Mouse (Mus musculus): Measurements from ENCODE around the gene Cep85l. TPM values are rescaled to one million over a fixed set of nuclear protein-coding genes. Genes with fewer than 3 reads are reported as not detected.
A peak's percentile ranks its signal among the peaks of the same experiment; 100 is the strongest.

The Cep85l gene
- total RNA-seq, 2 experiments from 2014 or later, result 45.6 to 62.4 TPM

DNA sequence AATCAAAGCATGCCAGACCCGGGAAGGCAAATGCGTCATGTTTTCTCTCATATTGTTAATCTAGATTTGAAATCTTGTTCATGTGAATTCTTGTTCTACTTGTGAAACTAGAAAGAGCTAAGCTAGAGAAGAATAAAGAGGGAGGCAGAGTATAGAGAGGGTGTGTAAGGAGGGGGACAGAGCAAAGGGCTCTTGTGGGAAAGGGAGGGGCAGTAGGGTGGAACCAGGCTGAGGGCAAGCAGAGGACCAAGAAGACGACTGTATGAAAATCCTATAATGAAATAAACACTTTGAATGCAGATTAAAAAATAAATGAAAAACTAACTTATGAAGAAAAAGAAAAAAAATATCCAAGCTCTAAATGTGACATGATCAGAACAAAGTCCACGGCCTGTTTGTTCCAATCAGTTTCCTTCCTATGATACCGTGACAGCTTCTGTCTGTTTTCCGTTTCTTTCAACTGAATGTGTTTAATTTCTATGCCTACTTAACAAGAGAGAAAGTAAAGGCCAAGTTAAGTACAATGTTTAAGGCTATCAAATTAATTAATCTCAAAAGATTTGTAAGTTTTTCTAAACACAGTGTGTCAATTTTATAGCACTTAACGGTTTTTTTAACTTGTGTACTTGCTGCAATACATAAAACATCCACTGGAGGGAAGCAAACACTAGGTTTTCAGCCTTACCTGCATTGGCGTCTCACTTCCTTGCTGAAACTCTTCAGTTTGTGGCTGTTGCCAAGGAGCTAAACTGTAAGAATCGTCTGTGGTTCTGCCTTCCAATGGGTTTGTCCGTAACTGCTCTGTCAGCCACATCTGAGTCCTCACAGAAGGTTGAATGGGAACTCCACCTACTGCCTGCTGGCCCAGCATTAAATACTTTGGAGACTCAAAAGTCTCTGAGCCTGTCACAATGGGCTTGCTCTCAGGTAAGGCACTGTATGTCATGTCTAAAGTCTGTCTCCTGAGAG lies 31.7 kb downstream of the Cep85l start:
- peak; percentile 29 for DNase-seq

GRCm38 (mm10) chr10:53346916-53347315 lies 32.8 kb downstream of the Cep85l start:
- no peak overlapping the region; the same call in 1 of the 2 replicates for H3K27ac ChIP-seq
- no peak overlapping the region; the same call in 1 of the 2 replicates for H3K4me3 ChIP-seq
- TF ChIP-seq CTCF (IDR thresholded peaks at IDR 0.05), result no peak
- DNase-seq, result no peak
- intact Hi-C loops (cut with DNase I), result loop anchor here (5.0 to 10.0 kb wide), 2 partner anchors 180 to 248 kb away; partner anchors contain the start of gene Asf1a

More for the DNA sequence above, 31.7 kb downstream of the Cep85l start:
- TF ChIP-seq CTCF (IDR thresholded peaks at IDR 0.05), result peak; percentile 88
- H3K27ac ChIP-seq, result peak overlapping the region; percentile 74
- peak overlapping the region; percentile 30 for H3K4me3 ChIP-seq
- intact Hi-C loops (cut with DNase I), result loop anchor here (1.0 to 10.0 kb wide), 3 partner anchors 163 to 247 kb away; partner anchors contain the start of gene Asf1a

DNA sequence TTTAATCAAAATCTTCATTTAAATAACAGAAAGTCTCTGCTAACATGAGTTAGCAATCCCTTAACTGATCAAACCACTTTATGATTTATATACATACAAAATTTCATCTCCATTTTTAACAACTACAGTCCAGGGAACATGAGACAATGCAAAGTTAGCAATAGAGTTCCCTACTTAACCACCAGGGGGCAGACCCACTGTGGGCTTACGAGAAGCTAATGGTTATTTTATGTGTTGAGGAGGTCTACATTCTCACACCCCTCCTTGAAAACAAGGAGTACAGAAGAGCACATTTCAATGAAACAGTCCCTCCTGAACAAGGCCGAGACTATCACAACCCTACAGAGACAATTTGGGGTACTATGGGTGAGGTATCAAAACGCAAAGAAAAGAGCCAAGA lies 33.2 kb downstream of the Cep85l start:
- peak; percentile 99; the same call in 1 of the 2 replicates for TF ChIP-seq CTCF (IDR thresholded peaks at IDR 0.05)
- DNase-seq, result peak; percentile 46
- Histone ChIP-seq H3K27ac (no peak overlapping the region), H3K4me3 (no peak overlapping the region; the same call in none of the 2 replicates)
- intact Hi-C loops (cut with DNase I), result loop anchor here (5.0 to 10.0 kb wide), 2 partner anchors 181 to 248 kb away; partner anchors contain the start of gene Asf1a

DNA sequence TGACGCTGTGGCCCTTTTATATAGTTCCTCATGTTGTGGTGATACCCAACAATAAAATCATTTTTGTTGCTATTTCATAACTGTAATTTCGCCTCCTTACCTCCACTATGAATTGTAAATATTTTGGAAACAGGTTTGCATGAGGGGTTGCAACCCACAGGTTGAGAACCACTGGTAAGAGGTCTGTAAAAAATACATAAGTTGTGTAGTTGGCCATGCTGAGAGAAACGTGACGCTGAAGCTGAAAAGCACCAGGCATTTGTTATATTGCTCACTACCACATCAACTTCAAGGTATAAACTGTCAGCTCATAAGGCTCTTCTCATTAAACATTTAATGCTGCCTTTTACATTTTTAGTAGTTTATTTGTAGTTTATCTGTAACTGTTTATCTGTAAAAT lies 34.2 kb downstream of the Cep85l start:
- intact Hi-C loops (cut with DNase I), result loop anchor here (5.0 to 10.0 kb wide), 2 partner anchors 182 to 249 kb away; partner anchors contain the start of gene Asf1a
- TF ChIP-seq CTCF (IDR thresholded peaks at IDR 0.05), result no peak
- DNase-seq, result no peak
- Histone ChIP-seq H3K4me3 (no peak overlapping the region), H3K27ac (peak overlapping the region; percentile 41; the same call in 1 of the 2 replicates)

DNA sequence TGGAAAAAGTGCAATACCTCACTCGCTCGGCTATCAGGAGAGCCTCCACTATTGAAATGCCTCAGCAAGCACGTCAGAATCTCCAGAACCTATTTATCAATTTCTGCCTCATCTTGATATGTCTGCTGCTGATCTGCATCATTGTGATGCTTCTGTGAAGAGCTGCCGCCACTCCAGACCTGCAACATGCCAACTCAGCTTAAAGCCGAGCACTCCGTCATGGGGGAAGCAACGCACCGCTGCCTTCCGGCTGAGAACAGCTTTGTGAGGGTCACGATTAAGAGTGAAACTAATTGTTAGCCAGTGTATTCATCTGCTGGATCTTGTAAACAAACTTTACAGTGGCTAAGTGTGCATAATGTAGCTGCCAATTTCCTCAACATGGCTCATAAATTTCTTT lies 35.9 kb downstream of the Cep85l start:
- DNase-seq, result no peak
- Histone ChIP-seq H3K27ac (peak overlapping the region; percentile 9; the same call in 1 of the 2 replicates), H3K4me3 (peak overlapping the region; percentile 44)
- intact Hi-C loops (cut with DNase I), result loop anchor here (10.0 kb wide), 1 partner anchor 251 kb away; the partner anchor contains the start of gene Asf1a
- no peak for TF ChIP-seq CTCF (IDR thresholded peaks at IDR 0.05)

DNA sequence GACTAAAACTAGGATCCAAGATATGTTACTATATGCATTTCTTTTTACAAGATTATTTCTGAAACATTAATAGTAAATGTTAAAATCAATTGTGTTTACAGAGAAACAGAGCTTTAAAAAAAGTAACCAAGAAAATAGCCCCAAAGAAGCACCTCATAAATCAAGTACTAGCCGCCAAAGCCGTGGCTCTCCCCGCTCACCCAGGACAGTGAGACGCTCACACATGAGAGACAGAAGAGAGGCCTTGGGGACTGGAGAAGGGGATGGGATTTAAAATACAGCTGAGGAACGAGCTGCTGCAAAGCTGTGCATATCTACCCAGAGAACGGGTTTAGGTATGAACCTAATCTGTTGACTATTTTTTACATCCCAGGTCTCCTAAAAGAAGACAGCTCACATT lies 36.4 kb downstream of the Cep85l start:
- TF ChIP-seq CTCF (IDR thresholded peaks at IDR 0.05), result no peak
- no peak for DNase-seq
- H3K4me3 ChIP-seq, result peak overlapping the region; percentile 44; the same call in 1 of the 2 replicates
- intact Hi-C loops (cut with DNase I), result loop anchor here (10.0 kb wide), 1 partner anchor 251 kb away; the partner anchor contains the start of gene Asf1a
- peak overlapping the region; percentile 9; the same call in 1 of the 2 replicates for H3K27ac ChIP-seq

GRCm38 (mm10) chr10:53342166-53342728 lies 37.5 kb downstream of the Cep85l start:
- Histone ChIP-seq H3K4me3 (no peak overlapping the region), H3K27ac (peak overlapping the region; percentile 20; the same call in 1 of the 2 replicates)
- no peak for DNase-seq
- intact Hi-C loops (cut with DNase I), result loop anchor here (10.0 kb wide), 1 partner anchor 253 kb away; the partner anchor contains the start of gene Asf1a
- no peak for TF ChIP-seq CTCF (IDR thresholded peaks at IDR 0.05)

DNA sequence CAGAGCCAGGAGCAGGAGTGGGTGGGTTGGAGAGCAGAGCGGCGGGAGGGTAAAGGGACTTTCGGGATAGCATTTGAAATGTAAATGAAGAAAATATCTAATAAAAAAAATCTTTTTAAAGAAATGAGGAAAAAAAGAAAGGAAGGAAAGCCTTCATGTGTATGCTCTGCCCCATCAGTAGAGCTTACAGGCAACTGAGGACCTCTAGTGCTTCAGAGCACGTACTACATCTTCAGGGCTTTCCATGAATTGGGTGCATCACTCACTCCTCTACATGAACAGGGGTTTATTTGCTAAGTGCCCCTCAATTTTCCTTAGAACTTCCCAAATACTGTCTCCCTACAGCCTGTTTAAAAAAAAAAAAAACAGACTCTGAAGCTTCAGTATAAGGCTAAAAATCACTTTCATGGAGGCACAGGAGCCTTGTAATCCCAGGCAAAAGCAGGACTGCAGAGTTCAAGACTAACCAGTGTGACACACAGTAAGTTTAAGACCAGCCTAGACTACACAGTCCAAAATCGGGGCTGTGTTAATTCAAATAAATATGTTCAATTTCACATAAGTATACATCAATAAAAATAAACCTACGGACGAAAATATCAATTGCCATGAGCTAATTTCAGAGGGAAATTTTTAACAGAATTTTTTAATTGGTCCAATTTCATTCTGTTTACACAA lies 38.3 kb downstream of the Cep85l start:
- Histone ChIP-seq H3K4me3 (no peak overlapping the region), H3K27ac (no peak overlapping the region; the same call in 1 of the 2 replicates)
- DNase-seq, result no peak
- intact Hi-C loops (cut with DNase I), result loop anchor here (2.0 to 10.0 kb wide), 2 partner anchors 227 to 253 kb away; partner anchors contain the start of gene Asf1a
- peak; percentile 75 for TF ChIP-seq CTCF (IDR thresholded peaks at IDR 0.05)

DNA sequence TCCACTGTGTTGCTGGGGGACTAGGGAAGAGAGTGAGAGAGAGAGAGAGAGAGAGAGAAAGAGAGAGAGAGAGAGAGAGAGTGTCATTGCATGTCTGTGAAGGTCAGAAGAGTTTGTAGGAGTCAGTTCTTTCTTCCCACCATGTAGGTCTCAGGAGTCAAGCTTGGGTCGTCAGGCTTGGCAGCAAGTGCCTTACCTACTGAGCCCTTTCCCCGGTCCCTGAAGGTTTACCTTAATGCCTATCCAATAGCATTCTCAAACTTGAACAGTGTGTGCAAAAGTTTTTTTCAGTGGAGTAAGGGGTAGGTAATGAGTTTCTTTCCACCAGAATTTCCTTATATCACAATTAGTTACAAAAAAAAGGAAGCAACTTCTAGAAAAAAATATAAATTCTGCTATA lies 40.7 kb downstream of the Cep85l start:
- intact Hi-C loops (cut with DNase I), result no loop called here
- H3K4me3 ChIP-seq, result peak overlapping the region; percentile 17; the same call in 1 of the 2 replicates
- peak overlapping the region; percentile 24; the same call in 1 of the 2 replicates for H3K27ac ChIP-seq
- no peak for DNase-seq
- no peak for TF ChIP-seq CTCF (IDR thresholded peaks at IDR 0.05)

DNA sequence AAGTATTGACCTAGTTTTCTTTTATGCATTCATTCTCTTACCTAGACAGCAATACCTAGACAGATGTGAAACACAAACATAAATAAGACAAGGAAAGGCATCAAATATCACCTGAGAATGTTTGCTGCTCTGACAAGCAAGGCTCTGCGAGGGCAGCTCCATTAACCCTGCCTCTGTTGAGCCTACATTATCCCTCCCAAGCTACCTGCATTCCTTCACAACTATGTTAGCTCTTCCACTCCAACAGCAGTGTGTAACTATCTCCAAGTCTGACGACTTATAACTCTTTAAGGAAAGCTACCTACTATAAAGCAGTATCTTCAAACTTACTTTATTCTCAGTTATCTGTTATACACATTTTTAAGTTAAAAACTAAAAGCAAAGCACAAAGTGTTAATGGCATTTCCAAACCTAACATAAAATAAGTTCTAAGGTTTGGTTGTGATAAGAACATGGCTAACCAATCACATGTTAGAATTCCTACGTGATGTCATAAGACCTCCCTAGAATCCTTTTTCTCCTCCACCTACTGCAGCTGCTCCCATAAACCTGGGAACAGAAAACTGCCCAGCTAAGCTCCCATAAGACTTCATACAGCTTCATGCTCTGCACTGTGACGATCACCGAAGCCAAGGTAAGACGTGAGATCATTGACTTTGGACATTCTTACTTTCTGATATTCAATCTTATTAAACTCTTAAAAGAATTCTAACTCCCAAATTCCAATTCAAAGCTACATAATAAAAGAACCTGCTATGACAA lies 42.4 kb downstream of the Cep85l start, which contains the start of gene Pln:
TSS of gene Pln (plus strand) at position 506 of the 762 bp plus-strand sequence.
- intact Hi-C loops (cut with DNase I), result no loop called here
- H3K4me3 ChIP-seq, result peak within 1 kb of the TSS; percentile 17
- no peak for DNase-seq
- TF ChIP-seq CTCF (IDR thresholded peaks at IDR 0.05), result no peak
- H3K27ac ChIP-seq, result peak within 1 kb of the TSS; percentile 51

DNA sequence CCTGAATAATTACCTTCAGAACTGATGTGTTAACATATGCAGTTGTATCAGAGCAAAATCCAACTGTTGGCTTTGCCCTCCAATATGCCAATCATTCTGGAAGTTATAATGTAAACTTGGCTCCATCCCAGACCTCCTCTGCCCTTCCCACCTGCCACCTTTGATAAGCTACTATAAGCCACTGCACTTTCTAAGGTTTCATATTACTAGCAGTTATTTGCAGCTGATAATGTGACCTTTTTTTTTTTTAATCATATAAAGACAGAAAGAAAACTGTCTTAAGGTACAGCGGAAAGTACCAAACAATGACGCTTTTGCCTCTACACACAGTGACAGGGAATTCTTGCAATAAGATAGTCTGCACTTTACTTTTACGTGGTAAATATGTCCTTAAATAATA lies 43.8 kb downstream of the Cep85l start:
- peak overlapping the region; percentile 3; the same call in 1 of the 2 replicates for H3K27ac ChIP-seq
- TF ChIP-seq CTCF (IDR thresholded peaks at IDR 0.05), result no peak
- no peak for DNase-seq
- intact Hi-C loops (cut with DNase I), result no loop called here
- H3K4me3 ChIP-seq, result no peak overlapping the region
